Mouse (Mus musculus) brain, embryonic 14.5 days (tissue): ENCODE measurements around the gene Lrp4. TPM values are rescaled to one million over a fixed set of nuclear protein-coding genes. Genes with fewer than 3 reads are reported as not detected.

ENCODE experiments used
- DNase-seq: peaks from one replicate; pipeline ENCODE4 v3.0.0-alpha.2; 2011; ENCODE audit warnings: low read depth
- CTCF ChIP-seq: fragments of 200-500 bp; IDR thresholded peaks from 2 replicates; pipeline ENCODE4 v1.5.1; 2012; ENCODE audit warnings: inconsistent platforms, mild to moderate bottlenecking, moderate library complexity, borderline replicate concordance; ENCODE audit not compliant: insufficient read depth, insufficient read length; ENCODE audit errors: extremely low read depth
- POLR2A ChIP-seq: fragments of 200-500 bp; IDR thresholded peaks from 2 replicates; pipeline ENCODE4 v1.6.1; 2012; ENCODE audit warnings: mild to moderate bottlenecking, inconsistent platforms, borderline replicate concordance; ENCODE audit not compliant: poor library complexity, insufficient read depth, insufficient read length, severe bottlenecking; ENCODE audit errors: extremely low read depth
- polyA plus RNA-seq: library from polyadenylated mRNA; depleted of rRNA; stranded (reverse); fragments of >200 nt; gene quantifications from 2 replicates; pipeline ENCODE4 v1.2.3, GENCODE M21; 2012; rRNA removed

The Lrp4 gene
- polyA plus RNA-seq, 1 experiment = 12.4 TPM

DNA sequence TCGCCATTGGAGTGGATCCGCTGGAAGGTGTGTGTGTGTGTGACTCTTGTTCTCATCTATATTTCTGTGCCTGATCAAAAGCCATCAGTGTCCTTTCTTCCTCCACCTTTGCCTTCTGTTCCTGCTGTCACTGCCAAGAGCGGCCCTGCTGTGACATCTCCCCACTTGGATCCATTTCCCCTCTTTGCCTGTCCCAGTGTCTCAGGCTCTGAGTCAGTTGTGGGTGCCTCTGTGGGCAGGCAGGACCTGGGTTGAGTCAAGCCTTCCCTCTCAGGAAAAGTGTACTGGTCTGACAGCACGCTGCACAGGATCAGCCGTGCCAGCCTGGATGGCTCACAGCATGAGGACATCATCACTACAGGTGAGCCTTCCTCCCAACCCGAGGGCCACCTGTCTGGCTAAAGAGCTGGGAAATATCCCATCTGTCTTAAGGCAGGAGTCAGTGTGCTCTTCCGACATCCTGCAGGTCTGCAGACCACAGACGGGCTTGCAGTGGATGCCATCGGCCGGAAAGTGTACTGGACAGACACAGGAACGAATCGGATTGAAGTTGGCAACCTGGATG lies 34.8 kb downstream of the Lrp4 start:
- no peak for DNase-seq
- TF ChIP-seq CTCF = no peak
- TF ChIP-seq POLR2A = no peak

DNA sequence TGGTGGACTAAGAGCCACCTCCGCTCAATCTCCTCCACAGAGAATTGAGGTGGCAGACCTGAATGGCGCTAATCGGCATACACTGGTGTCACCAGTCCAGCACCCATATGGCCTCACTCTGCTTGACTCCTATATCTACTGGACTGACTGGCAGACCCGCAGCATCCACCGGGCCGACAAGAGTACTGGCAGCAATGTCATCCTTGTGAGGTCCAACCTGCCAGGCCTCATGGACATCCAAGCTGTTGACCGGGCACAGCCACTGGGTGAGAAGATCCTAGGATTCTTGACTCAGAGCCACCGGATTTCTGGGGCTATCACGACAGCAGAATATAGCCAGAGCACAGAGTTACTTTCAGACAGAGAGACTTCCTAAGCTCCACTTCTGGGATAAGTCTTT lies 36.7 kb downstream of the Lrp4 start:
- DNase-seq = no peak
- TF ChIP-seq POLR2A (no peak), CTCF (no peak)

DNA sequence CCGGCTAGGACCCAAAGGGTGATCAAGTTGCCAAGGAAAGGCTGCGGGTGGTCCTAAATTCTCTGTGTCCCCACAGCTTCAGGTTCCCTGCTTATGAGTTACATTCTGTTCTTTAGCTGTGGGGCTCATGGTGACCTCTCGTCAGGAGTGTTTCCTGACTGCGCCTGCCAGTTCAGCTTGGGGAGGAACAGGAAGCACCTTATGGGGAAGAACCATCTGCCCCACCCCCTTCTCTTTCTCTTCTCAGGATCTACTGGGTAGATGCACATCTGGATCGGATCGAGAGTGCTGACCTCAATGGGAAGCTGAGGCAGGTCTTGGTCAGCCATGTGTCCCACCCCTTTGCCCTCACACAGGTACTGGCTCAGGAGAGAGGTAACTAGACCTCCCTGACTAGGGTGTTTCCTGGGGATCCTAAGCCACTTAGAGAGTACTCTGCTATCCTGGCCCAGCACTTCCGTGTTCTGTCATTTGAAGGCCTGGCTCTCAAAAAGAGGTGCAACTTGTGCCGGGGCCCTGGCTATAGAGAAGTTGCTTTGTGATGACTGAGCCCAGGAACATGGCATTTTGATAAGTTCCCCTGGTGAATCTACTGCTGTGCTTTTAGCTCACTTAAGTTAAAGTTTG lies 40.9 kb downstream of the Lrp4 start:
- TF ChIP-seq CTCF (no peak), POLR2A (no peak)
- no peak for DNase-seq

DNA sequence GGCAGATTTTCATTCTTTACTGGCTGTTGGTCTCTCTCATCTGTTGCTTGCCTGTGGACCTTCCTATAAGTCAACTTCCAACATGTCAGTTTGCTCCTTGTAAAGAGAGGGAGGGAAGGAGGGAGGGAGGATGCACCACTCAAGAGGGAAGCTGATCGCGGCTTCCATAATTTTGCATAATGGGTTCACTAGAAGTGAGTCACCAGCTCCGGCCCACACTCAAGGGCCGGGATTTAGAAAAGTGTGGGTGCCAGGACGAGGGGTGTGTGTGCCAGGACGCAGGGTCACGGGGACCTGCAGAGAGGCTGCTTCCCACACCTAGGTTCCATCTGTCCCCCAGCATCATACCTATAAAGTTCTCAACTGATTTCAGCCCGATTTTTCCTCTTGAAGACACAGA lies 50.8 kb downstream of the Lrp4 start:
- no peak for DNase-seq
- TF ChIP-seq POLR2A = no peak
- TF ChIP-seq CTCF = no peak

DNA sequence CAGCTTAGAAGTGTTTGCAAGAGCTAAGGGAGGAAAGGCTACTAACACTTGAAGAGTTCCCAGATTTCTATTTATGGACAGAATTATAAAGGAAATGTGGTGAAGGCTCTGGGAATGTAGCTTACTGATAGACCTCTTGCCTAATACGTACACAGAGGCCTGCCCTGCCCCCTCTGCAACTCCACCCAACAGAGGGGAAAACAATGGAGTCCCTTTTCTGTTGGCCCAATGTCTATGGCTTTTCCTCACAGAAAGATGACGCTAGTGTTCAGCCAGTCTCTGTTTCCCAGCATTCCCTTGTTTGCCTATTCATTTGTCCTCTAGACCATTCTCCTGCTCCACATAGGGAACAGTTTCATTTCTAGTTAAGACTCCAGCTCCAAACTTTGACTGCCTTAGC lies 59.9 kb downstream of the Lrp4 start:
- TF ChIP-seq CTCF (no peak), POLR2A (no peak)
- DNase-seq = peak; percentile 40

DNA sequence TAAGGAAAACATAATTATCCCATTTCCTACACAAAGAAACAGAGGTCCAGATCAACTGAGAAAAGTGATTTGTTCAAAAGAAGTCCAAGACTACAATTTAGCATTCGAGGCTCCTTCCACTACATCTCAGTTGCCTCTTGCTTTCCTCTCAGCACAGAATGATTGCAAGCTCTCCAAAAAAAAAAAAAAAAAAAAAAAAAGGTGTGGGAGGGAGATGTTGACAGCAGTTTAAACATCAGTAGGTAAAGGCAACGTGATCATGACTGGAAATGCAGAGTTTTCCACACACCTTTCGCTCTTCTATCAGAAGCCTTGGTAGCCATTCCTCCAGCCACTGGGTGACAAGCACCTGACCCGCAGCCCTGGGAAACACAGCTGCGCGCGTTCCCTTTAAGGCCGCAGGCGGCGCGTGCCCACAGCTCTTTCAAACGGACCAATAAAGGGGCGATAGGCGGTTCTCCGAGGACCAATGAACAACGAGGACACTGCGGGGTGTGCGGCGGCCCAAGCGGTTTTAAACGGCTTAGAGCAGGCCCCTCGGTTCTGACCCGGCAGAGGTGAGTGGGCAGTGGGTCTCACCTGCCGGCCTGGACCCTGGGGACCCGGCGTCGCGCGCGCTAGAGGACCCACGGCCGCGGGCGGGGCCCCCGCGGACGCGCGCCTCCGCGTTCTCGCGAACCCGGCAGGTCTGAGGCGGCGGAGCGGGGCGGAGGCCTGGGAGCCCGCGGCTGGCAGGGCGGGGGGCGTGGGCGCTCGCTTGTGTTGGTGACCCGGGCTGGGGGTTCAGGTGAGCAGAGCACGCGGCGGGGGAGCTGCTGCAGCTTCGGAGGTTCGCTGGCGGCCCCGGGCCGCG lies 69.2 kb downstream of the Lrp4 start, which contains the start of gene Ckap5:
TSS of gene Ckap5 (plus strand) at position 469 of the 853 bp plus-strand sequence.
- peak; percentile 98 for DNase-seq
- peak; percentile 50 for TF ChIP-seq POLR2A
- TF ChIP-seq CTCF = peak; percentile 46; the same call in 1 of the 2 replicates

DNA sequence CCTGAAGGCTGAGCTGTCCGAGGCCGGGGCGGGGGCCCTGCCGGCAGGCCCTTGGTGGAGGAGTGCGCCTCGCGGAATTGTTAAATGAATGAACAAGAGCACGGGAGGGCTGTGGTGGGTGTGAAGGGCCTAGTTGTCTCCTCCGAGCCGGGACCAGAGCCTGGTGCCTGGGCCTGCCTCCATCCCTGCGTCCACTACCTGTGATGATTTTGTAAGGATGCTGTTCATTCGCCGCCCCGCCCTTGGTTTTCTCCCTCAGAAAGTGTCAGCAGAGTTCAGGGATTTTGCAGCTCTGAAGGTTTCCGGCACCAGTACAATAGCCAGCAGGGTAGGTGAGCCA lies 69.8 kb downstream of the Lrp4 start:
- DNase-seq = no peak
- TF ChIP-seq CTCF = no peak
- TF ChIP-seq POLR2A = no peak

DNA sequence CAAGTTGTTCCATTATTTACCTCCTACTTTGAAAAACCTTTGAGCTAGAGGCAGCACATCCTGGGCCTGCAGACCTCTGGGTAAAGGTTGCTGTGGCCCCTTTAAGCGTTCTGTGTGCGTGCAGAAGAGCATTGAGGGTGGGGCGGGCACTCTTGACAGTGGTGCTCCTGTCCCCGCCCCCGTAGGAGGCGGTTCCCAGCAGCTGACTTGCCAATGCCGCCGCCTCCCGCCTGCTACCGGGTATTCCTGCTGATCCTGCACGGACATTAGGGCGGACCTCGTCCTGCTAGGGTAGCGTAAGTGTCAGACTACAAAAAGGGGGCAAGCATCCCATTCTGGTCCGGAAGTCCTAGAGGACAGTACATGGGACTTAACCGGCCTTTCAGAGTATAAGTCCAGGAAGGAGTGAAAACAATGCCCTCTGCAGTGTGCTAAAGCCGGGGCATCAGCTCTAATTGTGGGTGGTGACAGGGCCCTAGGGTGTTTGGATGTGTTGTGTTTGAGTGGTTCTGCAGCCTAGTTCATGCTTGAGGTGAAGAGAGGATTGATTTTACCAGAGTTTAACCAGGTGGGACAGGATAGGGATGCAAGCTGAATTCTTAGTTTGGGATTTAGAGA lies 80.4 kb downstream of the Lrp4 start:
- peak; percentile 84 for DNase-seq
- no peak for TF ChIP-seq POLR2A

Other genes with a start within 250 kb of the Lrp4 start
- gene Ddb2, start 220.5 kb upstream of the Lrp4 start, polyA plus RNA-seq = 25.2 and 39.5 TPM in 2 replicates
- gene Pacsin3, start 201.6 kb upstream of the Lrp4 start, polyA plus RNA-seq = 17.0 and 20.7 TPM in 2 replicates
- 29.4 and 40.3 TPM in 2 replicates for gene Arfgap2, start 192.5 kb upstream of the Lrp4 start, polyA plus RNA-seq
- 82.7 and 86.3 TPM in 2 replicates for gene 1110051M20Rik, start 12.8 kb upstream of the Lrp4 start, polyA plus RNA-seq
- gene Ckap5, start 69.3 kb downstream of the Lrp4 start, polyA plus RNA-seq = 82.5 and 106 TPM in 2 replicates
- gene F2, start 178.9 kb downstream of the Lrp4 start, polyA plus RNA-seq = 0.18 TPM in 2 replicates
- gene Zfp408, start 192.3 kb downstream of the Lrp4 start, polyA plus RNA-seq = 26.8 and 27.3 TPM in 2 replicates
- gene Arhgap1, start 192.3 kb downstream of the Lrp4 start, polyA plus RNA-seq = 86.5 and 90.0 TPM in 2 replicates